Mouse (Mus musculus): Measurements from ENCODE around the gene Fam186b. TPM values are rescaled to one million over a fixed set of nuclear protein-coding genes. Genes with fewer than 3 reads are reported as not detected.

Gene Fam186b
- polyA plus RNA-seq, 1 experiment from 2014 or later = 0.18 TPM

DNA sequence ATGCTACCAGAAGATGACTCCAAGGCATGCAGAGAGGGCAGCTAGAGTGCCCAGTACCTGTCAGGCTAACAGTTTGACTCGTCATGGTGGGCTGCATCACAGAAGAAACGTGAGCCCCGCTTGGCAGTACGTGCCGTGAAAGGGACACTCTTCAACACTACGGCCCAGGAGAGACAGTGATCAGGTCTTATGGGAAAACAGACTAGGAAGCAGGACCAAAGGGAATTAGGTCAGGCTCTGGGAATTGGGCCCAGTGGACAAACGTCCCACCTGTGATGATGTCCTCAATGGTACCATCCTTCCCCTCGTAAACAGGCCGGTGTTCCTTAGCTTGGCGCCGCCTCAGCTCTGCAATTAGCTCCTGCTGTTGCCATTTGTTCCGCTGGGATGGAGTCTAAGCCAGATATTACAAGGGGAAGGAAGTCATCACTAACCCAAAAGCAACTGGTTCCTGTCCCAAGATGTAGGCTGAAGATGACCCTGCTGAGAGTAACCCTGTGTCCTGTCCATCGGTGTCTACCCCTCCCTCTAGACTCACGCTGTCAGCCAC lies 23.2 kb upstream of the Fam186b start:
- 77% methylated on average over 14 of the region's 14 CpGs for WGBS
- Histone ChIP-seq H3K27ac (peak overlapping the region; percentile 51), H3K4me2 (no peak overlapping the region)

DNA sequence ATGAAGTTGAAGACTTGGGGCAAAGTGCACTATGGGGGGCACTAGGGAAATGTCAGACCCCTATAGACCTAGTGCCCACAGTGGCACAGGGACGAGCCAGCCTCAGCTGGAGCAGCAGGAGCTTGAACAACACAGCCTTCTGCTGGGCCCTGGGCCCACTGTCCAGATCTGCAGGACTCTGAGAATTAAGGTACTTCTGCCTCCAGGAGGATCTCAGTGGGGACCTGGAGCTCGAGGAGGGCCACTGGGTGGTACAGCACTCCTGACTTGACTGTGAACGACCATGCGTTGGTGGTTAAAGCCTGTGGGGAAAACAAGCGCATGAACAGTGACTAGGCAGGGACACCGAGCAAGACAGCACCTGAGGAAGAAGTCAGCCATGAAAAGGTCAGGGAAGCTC lies 22.4 kb upstream of the Fam186b start:
- Histone ChIP-seq H3K4me1 (no peaks in the 10 kb centered on the region; the same call in 1 of the 2 replicates), H3K27me3 (no peaks in the 10 kb centered on the region), H3K4me2 (no peak overlapping the region), H3K36me3 (peaks cover 96% of the 10 kb centered on the region), H3K9ac (no peak overlapping the region), H3K9me3 (no peaks in the 10 kb centered on the region), H3K27ac (peak overlapping the region; percentile 51), H3K4me3 (no peak overlapping the region)
- 88% methylated on average over 6 of the region's 6 CpGs for WGBS
- no peak for ATAC-seq (ENCODE audit: insufficient number of reproducible peaks, low FRiP score, low TSS enrichment, low read depth)

More for the DNA sequence above, 23.2 kb upstream of the Fam186b start:
- H3K9me3 ChIP-seq = no peaks in the 10 kb centered on the region
- H3K36me3 ChIP-seq = peaks cover 98% of the 10 kb centered on the region
- ATAC-seq (ENCODE audit: insufficient number of reproducible peaks, low FRiP score, low TSS enrichment, low read depth) = no peak
- H3K4me3 ChIP-seq = no peak overlapping the region
- H3K9ac ChIP-seq = no peak overlapping the region
- H3K4me1 ChIP-seq = no peaks in the 10 kb centered on the region; the same call in 1 of the 2 replicates
- no peaks in the 10 kb centered on the region for H3K27me3 ChIP-seq

DNA sequence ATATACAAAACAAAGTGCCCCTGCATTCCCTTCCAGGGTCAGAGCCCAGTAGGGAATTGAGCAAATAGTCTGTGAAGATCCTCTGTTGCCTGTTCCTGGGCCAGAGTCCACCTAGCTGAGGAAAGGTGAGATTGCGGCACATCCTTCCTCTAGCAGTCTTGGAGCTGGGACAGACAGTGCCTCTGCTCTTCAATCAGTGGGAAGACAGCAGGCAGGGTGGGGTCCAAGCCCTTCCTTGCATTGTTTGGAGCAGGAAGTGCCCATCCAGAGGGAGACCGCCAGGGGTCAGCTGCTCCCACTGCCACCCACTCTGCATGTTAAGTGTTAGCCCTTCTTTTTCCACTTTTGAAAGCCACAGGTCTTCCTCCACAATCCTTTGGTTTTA lies 21.6 kb upstream of the Fam186b start:
- 76% methylated on average over 2 of the region's 2 CpGs for WGBS
- Histone ChIP-seq H3K9ac (no peak overlapping the region), H3K4me2 (no peak overlapping the region), H3K9me3 (no peaks in the 10 kb centered on the region), H3K36me3 (peaks cover 95% of the 10 kb centered on the region), H3K27me3 (no peaks in the 10 kb centered on the region), H3K4me3 (no peak overlapping the region), H3K4me1 (no peaks in the 10 kb centered on the region; the same call in 1 of the 2 replicates), H3K27ac (peak overlapping the region; percentile 51)
- no peak for ATAC-seq (ENCODE audit: insufficient number of reproducible peaks, low FRiP score, low TSS enrichment, low read depth)

DNA sequence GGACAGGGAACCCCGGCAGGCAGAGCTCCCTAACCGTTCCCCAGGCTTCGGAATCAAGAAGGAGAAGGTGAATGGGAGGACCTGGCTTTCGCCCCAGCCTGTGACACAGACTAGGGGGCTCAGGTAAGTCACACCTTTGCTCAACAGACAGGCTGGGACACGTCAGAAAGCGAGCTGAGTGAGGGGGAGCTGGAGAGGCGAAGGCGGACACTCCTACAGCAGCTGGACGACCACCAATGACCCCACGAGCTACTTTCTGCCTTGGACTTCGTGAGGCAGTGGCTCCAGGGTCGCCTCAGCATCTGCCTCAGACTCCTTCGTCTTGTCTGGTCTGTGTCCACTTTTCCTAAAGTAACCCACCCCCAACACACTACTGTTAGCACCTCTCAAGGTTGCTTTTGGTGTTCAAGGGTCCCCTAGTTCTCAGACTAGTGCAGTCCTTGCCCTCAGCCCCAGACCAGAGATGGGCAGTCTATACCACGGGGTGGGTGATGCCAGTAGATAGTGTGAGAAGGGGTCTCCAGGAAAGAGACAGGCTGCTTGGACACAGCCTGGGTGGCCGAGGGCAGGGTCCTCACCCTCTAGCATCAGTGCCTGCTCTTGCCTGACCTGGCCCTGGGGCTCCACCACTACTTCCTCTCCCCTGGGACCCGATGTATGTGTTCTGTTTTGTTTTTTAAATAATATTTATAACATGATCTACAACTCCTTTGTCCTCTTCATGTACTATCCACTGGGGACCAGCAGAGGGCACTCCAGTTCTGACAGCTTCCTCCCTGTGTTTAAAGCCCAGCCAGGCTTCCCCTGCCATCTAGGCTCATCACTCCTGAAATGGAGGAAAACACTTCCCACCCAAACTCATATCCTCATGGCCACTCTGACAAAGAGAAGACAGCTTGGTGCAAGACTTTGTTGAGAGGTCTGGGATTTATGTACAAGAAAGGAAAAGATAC lies 20.9 kb upstream of the Fam186b start:
- 0 out of 2 replicates have a peak, but pooled peaks have one; percentile 25 for ATAC-seq (ENCODE audit: insufficient number of reproducible peaks, low FRiP score, low TSS enrichment, low read depth)
- H3K36me3 ChIP-seq = peaks cover 95% of the 10 kb centered on the region
- H3K9ac ChIP-seq = no peak overlapping the region
- 72% methylated on average over 16 of the region's 16 CpGs for WGBS
- H3K9me3 ChIP-seq = no peaks in the 10 kb centered on the region
- H3K4me2 ChIP-seq = no peak overlapping the region
- peak overlapping the region; percentile 51 for H3K27ac ChIP-seq
- H3K4me1 ChIP-seq = no peaks in the 10 kb centered on the region; the same call in 1 of the 2 replicates
- H3K4me3 ChIP-seq = no peak overlapping the region
- no peaks in the 10 kb centered on the region for H3K27me3 ChIP-seq

DNA sequence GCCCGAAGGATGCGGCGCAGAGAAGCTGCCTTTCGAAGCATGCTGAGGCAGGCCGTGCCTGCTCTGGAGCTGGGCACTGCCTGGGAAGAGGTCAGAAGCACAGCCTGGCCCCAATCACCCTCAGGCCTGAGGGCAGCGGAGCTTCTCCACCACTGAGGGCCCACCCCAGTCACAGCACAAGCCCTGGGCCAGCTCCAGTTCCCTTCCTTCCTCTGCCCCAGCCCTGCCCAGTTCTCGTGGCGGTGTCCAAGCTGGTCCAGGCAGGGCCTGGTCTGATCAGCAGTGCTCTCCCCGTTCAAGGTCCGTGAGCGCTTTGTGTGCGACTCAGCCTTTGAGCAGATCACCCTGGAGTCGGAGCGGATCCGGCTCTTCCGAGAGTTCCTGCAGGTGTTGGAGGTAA lies 19.2 kb upstream of the Fam186b start:
- no peaks in the 10 kb centered on the region; the same call in 1 of the 2 replicates for H3K4me1 ChIP-seq
- H3K9ac ChIP-seq = no peak overlapping the region
- H3K4me3 ChIP-seq = no peak overlapping the region
- 93% methylated on average over 16 of the region's 16 CpGs for WGBS
- no peaks in the 10 kb centered on the region for H3K27me3 ChIP-seq
- no peak overlapping the region for H3K4me2 ChIP-seq
- H3K9me3 ChIP-seq = no peaks in the 10 kb centered on the region
- no peak overlapping the region for H3K27ac ChIP-seq
- H3K36me3 ChIP-seq = peaks cover 94% of the 10 kb centered on the region
- ATAC-seq (ENCODE audit: insufficient number of reproducible peaks, low FRiP score, low TSS enrichment, low read depth) = no peak

DNA sequence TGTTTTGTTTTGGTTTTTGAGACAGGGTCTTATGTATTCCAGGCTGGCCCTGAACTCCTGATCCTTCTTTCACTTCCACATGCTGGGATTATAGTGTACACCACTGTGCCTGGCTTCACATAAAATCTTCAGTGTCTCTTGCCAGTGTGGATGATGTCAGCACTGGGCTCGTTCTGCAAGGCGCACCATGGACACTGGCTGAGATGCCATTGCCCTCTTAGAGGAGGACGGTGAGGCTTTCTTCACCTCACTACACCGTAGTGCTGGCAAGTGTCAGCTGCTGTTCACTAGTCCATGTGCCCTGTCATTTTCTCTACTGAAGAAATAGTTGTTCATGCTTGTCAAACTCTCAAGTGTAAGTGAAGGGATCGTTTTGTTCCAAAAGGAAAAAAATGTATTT lies 14.9 kb upstream of the Fam186b start:
- WGBS = 89% methylated on average over 5 of the region's 5 CpGs
- Histone ChIP-seq H3K36me3 (peaks cover 95% of the 10 kb centered on the region), H3K4me3 (no peak overlapping the region), H3K4me1 (no peaks in the 10 kb centered on the region), H3K27me3 (no peaks in the 10 kb centered on the region), H3K9ac (no peak overlapping the region), H3K4me2 (no peak overlapping the region), H3K9me3 (no peaks in the 10 kb centered on the region), H3K27ac (no peak overlapping the region)
- no peak for ATAC-seq (ENCODE audit: insufficient number of reproducible peaks, low FRiP score, low TSS enrichment, low read depth)

DNA sequence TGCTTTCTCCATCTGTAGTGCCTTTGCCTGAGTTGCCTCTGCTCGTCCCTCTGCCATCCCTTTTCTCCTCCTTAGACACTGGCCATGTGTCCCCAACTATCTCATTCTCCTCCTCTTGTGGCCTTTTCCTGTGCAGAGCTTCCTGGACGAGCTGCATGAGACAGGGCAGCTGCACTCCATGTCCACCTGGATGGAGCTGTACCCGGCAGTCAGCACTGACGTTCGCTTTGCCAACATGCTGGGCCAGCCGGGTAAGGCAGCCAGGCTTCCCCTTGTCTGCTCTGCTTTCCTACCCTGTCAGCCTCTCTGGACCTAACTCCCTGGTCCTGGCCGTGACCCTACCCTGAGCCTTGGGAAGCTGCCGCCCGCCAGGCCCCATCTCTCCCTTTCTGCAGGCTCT lies 13.9 kb upstream of the Fam186b start:
- Histone ChIP-seq H3K27ac (no peak overlapping the region), H3K27me3 (no peaks in the 10 kb centered on the region), H3K36me3 (peaks cover 95% of the 10 kb centered on the region), H3K9me3 (no peaks in the 10 kb centered on the region), H3K9ac (no peak overlapping the region), H3K4me1 (no peaks in the 10 kb centered on the region), H3K4me3 (no peak overlapping the region), H3K4me2 (no peak overlapping the region)
- ATAC-seq (ENCODE audit: insufficient number of reproducible peaks, low FRiP score, low TSS enrichment, low read depth) = no peak
- WGBS = 89% methylated on average over 9 of the region's 9 CpGs

DNA sequence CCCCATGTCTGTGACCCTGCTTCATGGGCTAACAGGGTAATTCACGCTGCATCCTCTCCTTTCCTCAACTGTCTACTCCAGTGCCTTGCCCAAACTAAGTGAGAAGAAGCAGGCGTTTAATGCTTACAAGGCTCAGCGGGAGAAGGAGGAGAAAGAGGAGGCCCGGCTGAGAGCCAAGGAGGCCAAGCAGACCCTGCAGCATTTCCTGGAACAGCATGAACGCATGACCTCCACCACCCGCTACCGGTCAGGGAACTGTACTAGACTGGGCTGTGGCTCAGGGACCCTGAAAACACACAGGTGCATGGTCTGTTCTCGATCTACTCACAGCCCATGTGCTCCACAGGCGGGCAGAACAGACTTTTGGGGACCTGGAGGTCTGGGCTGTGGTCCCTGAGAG lies 11.8 kb upstream of the Fam186b start:
- WGBS = 83% methylated on average over 9 of the region's 9 CpGs
- no peaks in the 10 kb centered on the region for H3K9me3 ChIP-seq
- H3K4me3 ChIP-seq = no peak overlapping the region
- no peak for ATAC-seq (ENCODE audit: insufficient number of reproducible peaks, low FRiP score, low TSS enrichment, low read depth)
- H3K36me3 ChIP-seq = peaks cover 88% of the 10 kb centered on the region
- no peak overlapping the region for H3K27ac ChIP-seq
- H3K4me1 ChIP-seq = no peaks in the 10 kb centered on the region
- no peaks in the 10 kb centered on the region for H3K27me3 ChIP-seq
- H3K4me2 ChIP-seq = no peak overlapping the region
- no peak overlapping the region for H3K9ac ChIP-seq

DNA sequence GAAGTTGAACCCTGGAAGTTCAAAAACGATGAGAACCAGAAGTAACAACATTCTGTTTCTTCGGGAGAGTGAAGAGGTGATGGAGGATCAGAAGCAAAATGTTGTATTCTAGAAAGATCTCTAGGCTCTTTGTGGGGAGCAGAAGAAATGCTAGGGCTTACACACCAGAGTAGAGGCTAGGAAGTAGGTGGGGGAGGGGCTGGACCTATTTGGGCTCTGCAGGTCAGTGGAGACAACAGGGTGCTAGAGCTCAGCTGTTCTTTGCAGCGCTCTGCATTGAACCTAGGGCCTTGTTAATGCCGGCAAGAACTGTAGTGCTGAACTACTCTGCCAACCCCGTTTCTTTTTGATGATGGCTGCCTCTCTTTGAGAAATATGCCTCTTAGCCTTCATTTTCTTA lies 525 bp upstream of the Fam186b start:
- 42% methylated on average over 5 of the region's 5 CpGs for WGBS
- peak overlapping the region; percentile 69; the same call in 1 of the 2 replicates for H3K4me2 ChIP-seq
- peak overlapping the region; percentile 70 for H3K4me3 ChIP-seq
- peaks cover 22% of the 10 kb centered on the region for H3K4me1 ChIP-seq
- no peaks in the 10 kb centered on the region for H3K36me3 ChIP-seq
- H3K27me3 ChIP-seq = no peaks in the 10 kb centered on the region
- no peaks in the 10 kb centered on the region for H3K9me3 ChIP-seq
- no peak overlapping the region for H3K9ac ChIP-seq
- ATAC-seq (ENCODE audit: insufficient number of reproducible peaks, low FRiP score, low TSS enrichment, low read depth) = no peak
- peak overlapping the region; percentile 29; the same call in 1 of the 2 replicates for H3K27ac ChIP-seq

DNA sequence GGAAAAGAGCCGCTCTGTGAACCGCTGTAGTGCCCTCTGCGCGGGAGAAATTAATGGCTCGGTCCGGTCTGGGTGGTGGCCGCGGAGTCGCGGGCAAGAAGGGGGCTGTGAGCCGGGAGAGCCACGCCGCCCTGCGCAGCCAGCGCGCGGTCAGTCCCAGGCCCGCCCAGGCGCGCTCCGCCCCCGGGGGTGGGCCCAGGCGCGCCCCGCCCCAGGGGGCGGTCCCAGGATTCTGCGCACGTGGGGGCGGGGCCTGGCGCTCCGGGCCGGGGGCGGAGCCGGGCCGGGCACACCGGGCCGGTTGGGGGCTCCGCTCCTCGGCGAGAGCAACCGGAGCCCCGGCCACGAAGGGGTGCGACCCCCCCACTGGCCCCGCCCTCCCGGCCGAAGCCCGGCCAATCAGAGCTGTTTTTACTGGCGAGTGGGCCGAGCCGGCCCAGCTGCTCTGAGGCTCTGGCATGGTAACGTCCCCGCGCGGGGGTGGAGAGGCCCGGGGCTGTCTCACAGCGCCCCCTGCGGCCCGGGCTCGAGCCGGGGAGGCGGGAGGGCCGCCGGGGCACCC lies 794 bp downstream of the Fam186b start, which contains the start of gene Prpf40b:
Gene Prpf40b, plus strand, starts transcription at position 275 of the 562 bp plus-strand sequence.
- peak; percentile 94 for ATAC-seq (ENCODE audit: insufficient number of reproducible peaks, low FRiP score, low TSS enrichment, low read depth)
- Histone ChIP-seq H3K4me2 (peak within 1 kb of the TSS; percentile 69), H3K27me3 (no peaks in the 10 kb centered on the region), H3K4me3 (peak within 1 kb of the TSS; percentile 70), H3K36me3 (no peaks in the 10 kb centered on the region), H3K9me3 (no peaks in the 10 kb centered on the region), H3K4me1 (peaks cover 22% of the 10 kb centered on the region), H3K9ac (peak within 1 kb of the TSS; percentile 61), H3K27ac (peak within 1 kb of the TSS; percentile 94)
- WGBS = 0% methylated on average over 55 of the region's 64 CpGs

DNA sequence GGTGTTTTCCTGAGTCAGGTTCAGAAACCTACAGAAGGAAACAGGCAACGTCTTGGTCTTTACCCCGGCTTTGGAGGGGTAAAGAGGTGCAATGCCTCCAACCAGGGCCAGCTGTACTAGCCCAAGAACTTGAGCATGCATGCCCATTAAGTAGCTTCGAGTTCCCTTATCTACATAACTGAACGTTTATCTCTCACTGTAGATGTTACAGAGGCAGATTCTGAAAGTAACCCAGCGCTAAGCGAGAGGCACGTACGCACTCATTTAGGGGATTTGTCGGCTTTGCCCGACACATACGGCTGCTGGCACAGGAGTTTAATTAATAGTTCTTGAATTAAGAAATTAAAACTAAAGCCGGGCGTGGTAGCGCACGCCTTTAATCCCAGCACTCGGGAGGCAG lies 1.4 kb downstream of the Fam186b start:
- no peaks in the 10 kb centered on the region for H3K9me3 ChIP-seq
- peak overlapping the region; percentile 94 for H3K27ac ChIP-seq
- peaks cover 22% of the 10 kb centered on the region for H3K4me1 ChIP-seq
- ATAC-seq (ENCODE audit: insufficient number of reproducible peaks, low FRiP score, low TSS enrichment, low read depth) = no peak
- H3K9ac ChIP-seq = peak overlapping the region; percentile 61; the same call in 1 of the 2 replicates
- H3K4me2 ChIP-seq = peak overlapping the region; percentile 69
- WGBS = 20% methylated on average over 16 of the region's 16 CpGs
- no peaks in the 10 kb centered on the region for H3K27me3 ChIP-seq
- peak overlapping the region; percentile 70 for H3K4me3 ChIP-seq
- H3K36me3 ChIP-seq = no peaks in the 10 kb centered on the region

DNA sequence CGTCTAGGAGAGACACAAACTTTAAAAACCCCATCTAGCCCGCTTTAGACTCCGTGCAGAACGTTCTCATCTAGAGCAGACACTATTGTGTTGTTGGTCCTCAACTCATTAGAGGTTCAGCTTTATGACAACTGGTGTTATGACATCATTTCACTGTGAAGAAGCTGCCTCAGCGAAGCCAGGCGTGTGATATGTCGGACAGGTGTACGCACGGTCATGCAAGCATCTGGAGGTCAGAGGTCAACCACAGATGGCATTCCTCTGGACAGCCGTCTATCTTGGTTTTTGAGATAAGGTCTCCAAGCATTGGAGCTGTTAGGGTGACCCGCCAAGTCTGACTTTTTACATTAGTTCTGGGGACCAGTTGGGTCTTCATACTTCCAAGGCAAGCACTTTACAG lies 5.1 kb downstream of the Fam186b start:
- H3K27me3 ChIP-seq = no peaks in the 10 kb centered on the region
- peaks cover 8% of the 10 kb centered on the region; the same call in 1 of the 2 replicates for H3K4me1 ChIP-seq
- H3K4me3 ChIP-seq = no peak overlapping the region
- H3K27ac ChIP-seq = no peak overlapping the region
- H3K36me3 ChIP-seq = no peaks in the 10 kb centered on the region
- WGBS = 85% methylated on average over 11 of the region's 11 CpGs
- ATAC-seq (ENCODE audit: insufficient number of reproducible peaks, low FRiP score, low TSS enrichment, low read depth) = no peak
- H3K9ac ChIP-seq = no peak overlapping the region
- H3K9me3 ChIP-seq = no peaks in the 10 kb centered on the region
- no peak overlapping the region for H3K4me2 ChIP-seq
